Mouse (Mus musculus): ENCODE data around the gene Flnb. TPM values are rescaled to one million over a fixed set of nuclear protein-coding genes. Genes with fewer than 3 reads are reported as not detected.
A peak's percentile ranks its signal among the peaks of the same experiment; 100 is the strongest.

The Flnb gene
- polyA plus RNA-seq, 1 experiment from 2014 or later = 13.1 TPM

DNA sequence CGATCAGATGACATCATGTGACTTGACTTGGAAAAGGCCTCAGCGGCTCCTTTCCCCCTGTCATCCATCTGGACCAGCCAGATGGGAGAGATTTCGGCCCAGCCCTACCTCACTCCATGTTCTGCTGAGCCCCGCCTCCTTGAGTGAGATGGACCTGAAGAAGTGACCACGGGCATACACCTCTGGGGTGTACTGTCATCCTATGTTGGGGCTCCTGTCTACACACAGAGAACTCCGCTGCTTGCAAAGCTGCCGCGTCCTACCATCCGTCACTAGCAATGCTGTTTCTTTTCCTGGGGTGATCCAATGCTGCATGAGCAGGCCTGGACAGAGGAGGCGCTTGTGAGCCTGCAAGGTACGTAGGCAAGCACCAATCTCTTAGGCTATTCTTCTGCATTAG is 142.9 kb downstream of the Flnb start:
- H3K4me2 ChIP-seq = no peak overlapping the region
- no peak overlapping the region for H3K4me3 ChIP-seq (ENCODE audit: low read depth, low read length)
- no peaks in the 10 kb centered on the region for H3K9me3 ChIP-seq (replicated peaks; ENCODE audit: control insufficient read depth, low read length)
- no peaks in the 10 kb centered on the region for H3K36me3 ChIP-seq (ENCODE audit: control insufficient read depth, insufficient read depth, low read length)
- WGBS (ENCODE audit: insufficient replicate concordance) = 49% methylated on average over 11 of the region's 11 CpGs
- H3K27me3 ChIP-seq (ENCODE audit: control insufficient read depth, insufficient read depth, low read length) = no peaks in the 10 kb centered on the region
- no peak overlapping the region for H3K9ac ChIP-seq (ENCODE audit: low read depth, low read length)
- ATAC-seq (replicated peaks; ENCODE audit: insufficient number of reproducible peaks, low FRiP score, low TSS enrichment) = no peak
- no peak overlapping the region for H3K27ac ChIP-seq (ENCODE audit: low read depth, low read length)
- H3K4me1 ChIP-seq (ENCODE audit: control insufficient read depth, insufficient read depth, low read length) = peaks cover 9% of the 10 kb centered on the region

DNA sequence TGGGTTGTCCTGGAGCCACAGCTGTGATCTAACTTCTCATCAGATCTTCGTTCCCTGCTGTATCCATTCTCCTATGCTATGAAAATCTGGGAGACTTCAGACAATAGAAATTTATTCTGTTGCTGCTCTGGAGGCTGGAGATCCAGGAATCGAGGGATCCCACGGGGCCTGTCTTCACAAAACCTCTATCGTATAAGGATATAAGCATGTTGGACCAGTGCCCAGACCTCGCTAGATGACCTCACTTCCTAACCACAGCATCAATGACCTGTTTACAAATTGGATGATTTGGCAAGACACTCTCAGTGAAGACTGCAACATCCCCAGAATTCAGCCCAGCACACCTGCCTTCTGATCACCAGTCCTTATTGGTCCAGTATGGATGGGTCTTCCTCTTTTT is 144.0 kb downstream of the Flnb start:
- ATAC-seq (replicated peaks; ENCODE audit: insufficient number of reproducible peaks, low FRiP score, low TSS enrichment) = no peak
- 58% methylated on average over 5 of the region's 5 CpGs for WGBS (ENCODE audit: insufficient replicate concordance)
- Histone ChIP-seq H3K36me3 (ENCODE audit: control insufficient read depth, insufficient read depth, low read length) (no peaks in the 10 kb centered on the region), H3K9me3 (replicated peaks; ENCODE audit: control insufficient read depth, low read length) (no peaks in the 10 kb centered on the region), H3K9ac (ENCODE audit: low read depth, low read length) (0 out of 2 replicates have a peak overlapping the region, but pooled peaks have one; percentile 28), H3K27me3 (ENCODE audit: control insufficient read depth, insufficient read depth, low read length) (no peaks in the 10 kb centered on the region), H3K4me3 (ENCODE audit: low read depth, low read length) (no peak overlapping the region), H3K4me2 (no peak overlapping the region), H3K4me1 (ENCODE audit: control insufficient read depth, insufficient read depth, low read length) (peaks cover 9% of the 10 kb centered on the region), H3K27ac (ENCODE audit: low read depth, low read length) (no peak overlapping the region)

DNA sequence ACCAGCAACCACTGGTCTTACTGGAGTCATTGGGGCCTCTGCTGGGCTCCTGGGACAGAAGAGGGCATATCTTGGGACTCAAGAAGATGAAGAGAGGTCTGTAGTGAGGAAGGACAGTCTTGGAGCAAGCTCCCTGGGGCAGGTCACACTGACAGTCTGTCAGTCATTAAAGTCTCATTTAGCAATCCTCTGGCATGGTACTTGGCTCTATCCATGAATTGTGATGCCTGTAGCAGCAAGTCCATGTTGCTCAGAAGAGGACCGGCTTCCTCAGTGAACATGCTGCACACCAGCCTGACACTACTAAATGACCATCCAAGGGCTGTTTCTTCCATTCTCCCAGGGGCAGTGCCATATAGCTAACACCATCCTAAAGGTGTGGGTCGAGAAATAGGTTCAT is 144.9 kb downstream of the Flnb start:
- 83% methylated on average over 2 of the region's 2 CpGs for WGBS (ENCODE audit: insufficient replicate concordance)
- no peaks in the 10 kb centered on the region for H3K9me3 ChIP-seq (replicated peaks; ENCODE audit: control insufficient read depth, low read length)
- ATAC-seq (replicated peaks; ENCODE audit: insufficient number of reproducible peaks, low FRiP score, low TSS enrichment) = no peak

DNA sequence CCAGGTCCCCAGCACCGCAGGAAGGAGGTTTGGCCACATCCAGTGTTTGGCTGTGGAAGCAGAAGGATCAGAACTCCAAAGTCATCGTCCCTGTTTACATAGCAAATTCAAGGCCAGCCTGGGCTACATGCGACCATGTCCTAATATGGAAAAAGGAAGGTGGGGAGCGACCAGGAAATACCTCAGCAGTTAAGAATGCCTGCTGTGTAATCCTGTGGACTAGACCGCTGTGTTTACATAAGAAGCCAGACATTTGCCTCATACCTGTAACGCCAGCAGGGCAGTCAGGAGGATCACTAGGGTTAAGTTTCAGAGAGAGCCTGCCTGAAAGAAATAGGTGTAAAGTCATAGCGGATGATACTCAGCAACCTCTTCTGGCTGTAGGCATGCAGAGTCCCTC is 145.4 kb downstream of the Flnb start:
- Histone ChIP-seq H3K4me2 (no peak overlapping the region), H3K9ac (ENCODE audit: low read depth, low read length) (no peak overlapping the region), H3K27ac (ENCODE audit: low read depth, low read length) (no peak overlapping the region), H3K36me3 (ENCODE audit: control insufficient read depth, insufficient read depth, low read length) (no peaks in the 10 kb centered on the region), H3K4me1 (ENCODE audit: control insufficient read depth, insufficient read depth, low read length) (peaks cover 3% of the 10 kb centered on the region), H3K4me3 (ENCODE audit: low read depth, low read length) (no peak overlapping the region), H3K9me3 (replicated peaks; ENCODE audit: control insufficient read depth, low read length) (no peaks in the 10 kb centered on the region), H3K27me3 (ENCODE audit: control insufficient read depth, insufficient read depth, low read length) (no peaks in the 10 kb centered on the region)
- no peak for ATAC-seq (replicated peaks; ENCODE audit: insufficient number of reproducible peaks, low FRiP score, low TSS enrichment)
- 53% methylated on average over 7 of the region's 7 CpGs for WGBS (ENCODE audit: insufficient replicate concordance)

More for the DNA sequence above, 144.9 kb downstream of the Flnb start:
- no peak overlapping the region for H3K4me2 ChIP-seq
- H3K4me3 ChIP-seq (ENCODE audit: low read depth, low read length) = no peak overlapping the region
- no peaks in the 10 kb centered on the region for H3K36me3 ChIP-seq (ENCODE audit: control insufficient read depth, insufficient read depth, low read length)
- H3K9ac ChIP-seq (ENCODE audit: low read depth, low read length) = no peak overlapping the region
- no peaks in the 10 kb centered on the region for H3K27me3 ChIP-seq (ENCODE audit: control insufficient read depth, insufficient read depth, low read length)
- H3K4me1 ChIP-seq (ENCODE audit: control insufficient read depth, insufficient read depth, low read length) = peaks cover 3% of the 10 kb centered on the region
- H3K27ac ChIP-seq (ENCODE audit: low read depth, low read length) = no peak overlapping the region

DNA sequence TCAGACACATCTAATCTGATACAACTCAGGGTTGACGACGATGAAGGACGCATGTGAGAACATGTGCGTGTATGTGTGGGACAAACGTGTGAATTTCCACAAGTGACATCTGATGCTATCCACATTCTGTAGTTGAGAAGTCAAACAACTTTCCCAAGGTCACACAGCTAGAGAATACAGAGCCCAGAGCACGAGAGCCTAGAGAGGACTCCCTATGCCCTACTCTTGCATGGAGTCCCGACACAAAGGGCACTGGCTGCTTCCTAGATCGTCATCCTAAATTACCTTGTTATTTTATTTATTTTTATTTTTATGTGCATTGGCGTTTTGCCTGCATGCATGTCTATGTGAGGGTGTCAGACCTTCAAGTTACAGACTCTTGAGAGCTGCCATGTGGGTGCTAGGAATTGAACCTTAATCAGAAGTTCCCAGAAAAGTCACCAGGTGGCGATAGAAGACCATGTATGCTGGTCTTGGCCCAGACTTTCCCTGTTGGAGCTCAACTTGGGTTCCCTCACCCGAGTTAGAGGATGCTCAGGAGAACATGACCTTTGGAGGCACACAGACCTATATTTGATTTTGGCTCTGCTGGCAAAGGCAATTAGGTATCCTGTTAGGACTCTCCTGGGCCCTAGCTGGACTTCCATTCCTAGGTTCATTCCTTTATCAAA is 146.6 kb downstream of the Flnb start:
- 53% methylated on average over 11 of the region's 11 CpGs for WGBS (ENCODE audit: insufficient replicate concordance)
- ATAC-seq (replicated peaks; ENCODE audit: insufficient number of reproducible peaks, low FRiP score, low TSS enrichment) = no peak
- H3K36me3 ChIP-seq (ENCODE audit: control insufficient read depth, insufficient read depth, low read length) = no peaks in the 10 kb centered on the region

DNA sequence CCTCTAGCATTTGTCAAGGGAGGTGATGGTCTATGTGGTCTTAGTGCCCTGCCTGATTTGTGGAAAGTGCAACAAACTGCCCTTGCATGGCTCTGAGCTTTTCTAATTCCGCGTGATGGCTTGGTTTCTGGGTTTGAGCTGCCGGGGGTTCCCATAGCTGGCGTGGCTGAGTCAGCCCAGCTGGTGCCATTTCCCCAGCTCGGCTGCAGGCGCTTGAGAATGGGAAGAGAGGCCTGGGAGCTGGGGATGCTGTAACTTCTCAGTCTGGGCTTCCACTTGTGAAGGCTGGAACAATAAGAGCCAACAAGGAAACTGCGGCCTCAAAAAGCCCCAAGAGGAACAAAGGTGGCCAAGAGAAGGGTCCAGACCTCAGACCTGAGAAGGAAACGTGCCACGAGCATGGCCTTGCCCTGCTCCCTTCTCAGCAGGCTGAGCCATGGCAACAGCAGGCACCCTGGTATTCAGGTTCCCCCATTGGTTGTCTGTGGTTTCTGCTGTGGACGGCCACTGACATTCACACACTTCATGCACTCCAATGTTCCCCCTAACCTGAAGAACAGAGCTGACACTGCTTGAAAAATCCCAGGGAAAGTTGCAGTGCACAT is 154.2 kb downstream of the Flnb start:
- no peaks in the 10 kb centered on the region for H3K9me3 ChIP-seq (replicated peaks; ENCODE audit: control insufficient read depth, low read length)
- H3K4me2 ChIP-seq = no peak overlapping the region
- H3K9ac ChIP-seq (ENCODE audit: low read depth, low read length) = no peak overlapping the region
- no peak overlapping the region for H3K27ac ChIP-seq (ENCODE audit: low read depth, low read length)
- no peaks in the 10 kb centered on the region for H3K36me3 ChIP-seq (ENCODE audit: control insufficient read depth, insufficient read depth, low read length)
- H3K4me1 ChIP-seq (ENCODE audit: control insufficient read depth, insufficient read depth, low read length) = no peaks in the 10 kb centered on the region
- WGBS (ENCODE audit: insufficient replicate concordance) = 65% methylated on average over 10 of the region's 10 CpGs
- no peak for ATAC-seq (replicated peaks; ENCODE audit: insufficient number of reproducible peaks, low FRiP score, low TSS enrichment)
- no peaks in the 10 kb centered on the region for H3K27me3 ChIP-seq (ENCODE audit: control insufficient read depth, insufficient read depth, low read length)
- no peak overlapping the region for H3K4me3 ChIP-seq (ENCODE audit: low read depth, low read length)

More for the DNA sequence above, 146.6 kb downstream of the Flnb start:
- no peaks in the 10 kb centered on the region for H3K27me3 ChIP-seq (ENCODE audit: control insufficient read depth, insufficient read depth, low read length)
- H3K4me2 ChIP-seq = no peak overlapping the region
- no peak overlapping the region for H3K4me3 ChIP-seq (ENCODE audit: low read depth, low read length)
- H3K4me1 ChIP-seq (ENCODE audit: control insufficient read depth, insufficient read depth, low read length) = peaks cover 3% of the 10 kb centered on the region
- H3K9ac ChIP-seq (ENCODE audit: low read depth, low read length) = no peak overlapping the region
- H3K9me3 ChIP-seq (replicated peaks; ENCODE audit: control insufficient read depth, low read length) = no peaks in the 10 kb centered on the region
- H3K27ac ChIP-seq (ENCODE audit: low read depth, low read length) = no peak overlapping the region

DNA sequence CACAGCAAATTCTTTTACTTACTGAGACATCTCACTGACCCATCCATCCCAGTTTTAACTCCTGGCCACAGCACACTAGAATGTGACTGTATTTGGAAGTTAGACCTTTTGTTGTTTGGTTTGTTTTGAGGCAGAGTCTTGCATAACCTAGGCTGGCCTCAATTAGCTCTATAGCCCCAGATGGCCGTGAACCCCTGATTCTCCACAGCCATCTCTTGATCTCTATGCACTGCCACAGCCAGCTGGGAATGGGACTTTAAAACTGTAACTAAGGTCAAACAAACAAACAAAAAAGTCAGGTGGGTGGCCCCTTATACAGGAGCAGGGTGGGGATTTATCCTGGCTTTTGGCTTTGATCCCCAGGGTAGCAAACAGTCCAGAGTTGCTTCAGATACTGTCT is 156.9 kb downstream of the Flnb start:
- Histone ChIP-seq H3K4me1 (ENCODE audit: control insufficient read depth, insufficient read depth, low read length) (no peaks in the 10 kb centered on the region), H3K9ac (ENCODE audit: low read depth, low read length) (no peak overlapping the region), H3K27me3 (ENCODE audit: control insufficient read depth, insufficient read depth, low read length) (no peaks in the 10 kb centered on the region), H3K27ac (ENCODE audit: low read depth, low read length) (no peak overlapping the region), H3K36me3 (ENCODE audit: control insufficient read depth, insufficient read depth, low read length) (no peaks in the 10 kb centered on the region), H3K9me3 (replicated peaks; ENCODE audit: control insufficient read depth, low read length) (no peaks in the 10 kb centered on the region), H3K4me3 (ENCODE audit: low read depth, low read length) (no peak overlapping the region), H3K4me2 (no peak overlapping the region)
- 88% methylated on average over 1 of the region's 1 CpGs for WGBS (ENCODE audit: insufficient replicate concordance)
- no peak for ATAC-seq (replicated peaks; ENCODE audit: insufficient number of reproducible peaks, low FRiP score, low TSS enrichment)

DNA sequence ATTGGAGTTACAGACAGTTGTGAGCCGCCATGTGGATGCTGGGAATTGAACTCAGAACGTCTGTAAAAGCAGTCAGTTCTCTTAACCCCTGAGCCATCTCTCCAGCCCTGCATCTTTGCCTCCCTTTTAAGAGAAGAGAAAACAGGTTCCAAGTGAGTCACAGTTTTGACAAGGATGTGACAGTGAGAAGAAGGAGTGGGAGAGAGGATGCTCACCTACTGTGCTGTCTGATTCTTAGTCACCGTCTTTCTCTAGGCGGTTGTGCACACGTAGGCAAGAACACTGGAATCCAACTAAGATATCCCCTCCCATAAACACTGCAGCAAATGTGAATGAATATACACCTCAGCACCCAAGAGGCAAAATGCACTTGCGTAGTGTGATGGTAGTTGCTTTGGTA is 157.4 kb downstream of the Flnb start:
- ATAC-seq (replicated peaks; ENCODE audit: insufficient number of reproducible peaks, low FRiP score, low TSS enrichment) = no peak
- H3K9me3 ChIP-seq (replicated peaks; ENCODE audit: control insufficient read depth, low read length) = no peaks in the 10 kb centered on the region
- no peaks in the 10 kb centered on the region for H3K4me1 ChIP-seq (ENCODE audit: control insufficient read depth, insufficient read depth, low read length)
- H3K27me3 ChIP-seq (ENCODE audit: control insufficient read depth, insufficient read depth, low read length) = no peaks in the 10 kb centered on the region
- no peak overlapping the region for H3K9ac ChIP-seq (ENCODE audit: low read depth, low read length)
- no peaks in the 10 kb centered on the region for H3K36me3 ChIP-seq (ENCODE audit: control insufficient read depth, insufficient read depth, low read length)
- no peak overlapping the region for H3K4me3 ChIP-seq (ENCODE audit: low read depth, low read length)
- 85% methylated on average over 6 of the region's 6 CpGs for WGBS (ENCODE audit: insufficient replicate concordance)
- no peak overlapping the region for H3K4me2 ChIP-seq
- no peak overlapping the region for H3K27ac ChIP-seq (ENCODE audit: low read depth, low read length)

DNA sequence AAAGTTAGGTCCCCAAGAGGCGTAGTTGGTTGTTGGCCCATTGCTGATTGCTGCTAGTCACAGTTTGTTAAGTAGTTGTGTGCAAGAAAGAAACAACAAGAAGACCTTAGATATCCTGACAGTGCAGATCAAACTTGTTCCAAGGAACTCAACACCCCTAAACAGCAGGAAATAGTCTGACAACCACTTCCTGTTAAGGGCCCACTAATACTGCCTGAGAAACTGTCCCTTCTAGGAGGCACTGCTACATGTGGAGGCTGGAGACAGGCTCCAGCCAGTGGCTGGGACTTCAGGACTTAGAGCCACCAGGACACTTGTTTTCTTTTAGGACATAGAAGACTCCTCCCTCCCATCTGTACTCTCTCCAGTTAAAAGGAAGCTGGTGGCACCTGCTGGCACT is 159.7 kb downstream of the Flnb start:
- no peak overlapping the region for H3K9ac ChIP-seq (ENCODE audit: low read depth, low read length)
- no peaks in the 10 kb centered on the region for H3K36me3 ChIP-seq (ENCODE audit: control insufficient read depth, insufficient read depth, low read length)
- H3K4me2 ChIP-seq = no peak overlapping the region
- H3K27me3 ChIP-seq (ENCODE audit: control insufficient read depth, insufficient read depth, low read length) = no peaks in the 10 kb centered on the region
- WGBS (ENCODE audit: insufficient replicate concordance) = 87% methylated on average over 1 of the region's 1 CpGs
- no peak overlapping the region for H3K4me3 ChIP-seq (ENCODE audit: low read depth, low read length)
- no peaks in the 10 kb centered on the region for H3K4me1 ChIP-seq (ENCODE audit: control insufficient read depth, insufficient read depth, low read length)
- no peak for ATAC-seq (replicated peaks; ENCODE audit: insufficient number of reproducible peaks, low FRiP score, low TSS enrichment)
- no peak overlapping the region for H3K27ac ChIP-seq (ENCODE audit: low read depth, low read length)
- H3K9me3 ChIP-seq (replicated peaks; ENCODE audit: control insufficient read depth, low read length) = no peaks in the 10 kb centered on the region
